Mouse (Mus musculus) megakaryocyte, embryonic 14.5 days (primary cell): Measurements from ENCODE around the gene Stard13. TPM values are rescaled to one million over a fixed set of nuclear protein-coding genes. Genes with fewer than 3 reads are reported as not detected.

Experiments used
- H3K27me3 ChIP-seq: replicated peaks from 2 replicates; pipeline ENCODE3; 2012; ENCODE audit warnings: inconsistent platforms
- H3K36me3 ChIP-seq: replicated peaks from 2 replicates; pipeline ENCODE3; 2012; ENCODE audit warnings: low read length, inconsistent platforms, mixed read lengths
- H3K4me1 ChIP-seq: 2 replicates; pipeline ENCODE4 v1.6.1; 2012; ENCODE audit warnings: inconsistent platforms
- H3K4me3 ChIP-seq: replicated peaks from 2 replicates; pipeline ENCODE3; 2012; ENCODE audit warnings: moderate library complexity, mild to moderate bottlenecking, inconsistent platforms
- H3K9me3 ChIP-seq: 2 replicates; pipeline ENCODE4 v1.6.1; 2012; ENCODE audit warnings: inconsistent platforms
- FLI1 ChIP-seq: IDR thresholded peaks from 2 replicates; pipeline ENCODE4 v1.6.1; 2012; ENCODE audit warnings: low read length, inconsistent platforms, mixed read lengths
- GATA1 ChIP-seq: IDR thresholded peaks from 3 replicates; pipeline ENCODE4 v1.6.1; 2012; ENCODE audit warnings: mixed read lengths, low read length, inconsistent platforms, borderline replicate concordance
- polyA plus RNA-seq: library from polyadenylated mRNA; stranded (reverse); fragments of >175 nt; gene quantifications from 2 replicates; pipeline ENCODE4 v1.2.3, GENCODE M21; 2012; ENCODE audit warnings: low replicate concordance; ENCODE audit not compliant: insufficient read depth

Gene Stard13
- polyA plus RNA-seq, 1 experiment = 0.04 TPM

DNA sequence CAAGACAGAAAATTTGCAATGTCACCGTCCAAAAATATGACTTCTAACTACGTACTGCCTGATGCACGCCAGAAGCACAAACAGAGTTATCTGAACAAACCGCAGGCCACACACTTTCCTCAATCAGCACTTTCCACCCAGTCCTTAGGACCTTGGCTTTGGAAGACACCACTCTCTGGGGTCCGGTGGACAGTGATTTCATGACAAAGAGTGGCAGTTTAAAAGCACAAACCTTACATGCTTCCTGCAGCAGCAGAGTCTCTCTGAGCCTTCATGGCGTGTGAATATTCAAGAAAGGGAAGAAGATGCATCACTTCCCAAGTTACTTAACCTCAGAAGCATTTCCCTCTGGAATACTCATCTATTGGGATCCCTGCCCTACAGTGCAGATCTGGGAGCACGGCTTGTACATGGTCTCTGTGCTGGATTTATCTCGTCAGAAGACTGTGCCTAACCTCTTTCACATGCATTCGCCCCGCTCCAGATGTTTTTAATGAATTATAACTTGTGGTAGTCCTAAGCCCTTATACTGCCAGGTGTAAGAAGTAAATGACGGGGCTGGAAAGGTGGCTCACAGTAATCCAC lies 49.9 kb downstream of the Stard13 start:
- TF ChIP-seq GATA1 = no peak
- TF ChIP-seq FLI1 = no peak
- no peaks in the 10 kb centered on the region for H3K4me1 ChIP-seq
- no peaks in the 10 kb centered on the region; the same call in 1 of the 2 replicates for H3K9me3 ChIP-seq
- no peak overlapping the region for H3K4me3 ChIP-seq
- H3K36me3 ChIP-seq = no peaks in the 10 kb centered on the region
- no peaks in the 10 kb centered on the region for H3K27me3 ChIP-seq

DNA sequence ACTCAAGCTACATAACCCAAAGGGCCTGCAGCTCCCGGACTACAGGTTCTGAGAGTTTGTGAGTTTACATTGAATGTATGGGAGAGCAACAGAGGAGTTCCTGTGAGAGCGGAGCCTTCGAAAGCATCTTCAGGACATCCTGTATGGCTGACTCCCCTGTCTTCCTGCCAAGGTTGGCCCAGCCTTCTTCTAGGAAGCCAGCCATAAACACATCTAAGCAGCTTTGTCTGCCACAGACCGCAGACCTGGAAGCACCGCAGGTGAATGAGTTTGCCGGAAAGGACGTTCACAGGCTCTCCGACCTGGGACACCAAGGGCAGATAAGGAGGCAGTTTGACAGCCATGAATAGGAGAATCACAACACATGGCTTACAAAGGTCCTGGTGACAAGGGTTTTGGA lies 52.3 kb downstream of the Stard13 start:
- Histone ChIP-seq H3K27me3 (no peaks in the 10 kb centered on the region), H3K4me1 (no peaks in the 10 kb centered on the region), H3K36me3 (no peaks in the 10 kb centered on the region), H3K9me3 (no peaks in the 10 kb centered on the region; the same call in 1 of the 2 replicates), H3K4me3 (no peak overlapping the region)
- TF ChIP-seq FLI1 = no peak
- TF ChIP-seq GATA1 = no peak

DNA sequence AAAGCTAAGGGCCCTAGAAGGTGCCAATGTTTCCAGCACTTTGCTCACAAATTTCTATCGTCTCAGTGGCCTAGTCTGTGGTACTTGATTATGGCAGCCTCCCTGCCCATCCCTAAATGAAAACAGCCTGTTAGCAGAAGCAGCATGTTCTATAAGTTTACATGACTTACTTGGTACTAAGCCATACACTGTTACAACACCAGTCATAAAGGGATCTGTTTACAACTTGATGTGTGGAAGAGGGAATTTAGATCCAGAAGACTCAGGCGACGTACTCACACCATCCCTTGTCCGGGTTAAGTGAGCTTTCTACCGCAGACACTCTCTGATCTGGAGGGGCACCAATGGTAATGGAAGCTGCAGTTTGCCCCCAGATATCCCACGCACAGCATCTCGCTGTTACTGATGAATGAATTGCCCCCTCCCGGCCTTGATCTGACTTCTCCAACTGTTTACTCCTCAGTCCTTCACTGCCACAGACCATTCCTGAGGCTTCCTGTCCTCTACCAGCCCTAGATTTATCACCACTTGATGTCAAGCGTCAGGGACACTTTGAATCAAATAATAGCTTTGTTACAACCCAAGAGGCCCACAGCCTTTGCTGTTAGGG lies 53.4 kb downstream of the Stard13 start:
- no peaks in the 10 kb centered on the region for H3K27me3 ChIP-seq
- TF ChIP-seq FLI1 (no peak), GATA1 (no peak)
- H3K36me3 ChIP-seq = no peaks in the 10 kb centered on the region
- H3K4me3 ChIP-seq = no peak overlapping the region
- H3K9me3 ChIP-seq = no peaks in the 10 kb centered on the region; the same call in 1 of the 2 replicates
- H3K4me1 ChIP-seq = no peaks in the 10 kb centered on the region

DNA sequence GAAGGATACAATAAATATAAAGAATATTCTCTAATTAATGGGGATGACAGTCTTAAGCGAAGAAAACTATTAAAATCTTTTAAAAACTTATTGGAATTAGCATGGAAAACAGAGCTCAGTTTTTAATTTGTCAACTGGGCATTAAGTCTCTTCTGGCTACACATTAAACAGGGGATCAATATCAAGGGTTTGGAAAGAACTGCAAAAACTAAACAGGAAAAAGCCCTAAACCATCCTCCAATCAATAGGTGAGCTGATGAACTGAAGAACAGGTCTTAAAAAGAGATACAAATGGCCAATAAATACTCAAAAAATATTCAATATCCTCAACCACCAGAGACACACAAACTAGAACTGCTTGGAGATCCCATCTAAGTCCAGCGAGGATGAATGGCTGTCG lies 56.5 kb downstream of the Stard13 start:
- Histone ChIP-seq H3K4me1 (no peaks in the 10 kb centered on the region), H3K9me3 (no peaks in the 10 kb centered on the region; the same call in 1 of the 2 replicates), H3K36me3 (no peaks in the 10 kb centered on the region), H3K4me3 (no peak overlapping the region), H3K27me3 (no peaks in the 10 kb centered on the region)
- no peak for TF ChIP-seq FLI1
- no peak for TF ChIP-seq GATA1

- TF ChIP-seq GATA1 = no peak
- TF ChIP-seq FLI1 = no peak
- H3K36me3 ChIP-seq = no peaks in the 10 kb centered on the region
- H3K9me3 ChIP-seq = 0 out of 2 replicates have a peak, but pooled peaks cover 2% of the 10 kb centered on the region
Observed at GRCm38 (mm10) chr5:151175897-151176313, 57.7 kb downstream of the Stard13 start.

GRCm38 (mm10) chr5:151174485-151175460 lies 58.9 kb downstream of the Stard13 start:
- Histone ChIP-seq H3K9me3 (peaks cover 10% of the 10 kb centered on the region), H3K36me3 (no peaks in the 10 kb centered on the region), H3K27me3 (no peaks in the 10 kb centered on the region), H3K4me1 (no peaks in the 10 kb centered on the region), H3K4me3 (no peak overlapping the region)
- TF ChIP-seq GATA1 (no peak), FLI1 (no peak)

More at GRCm38 (mm10) chr5:151175897-151176313, 57.7 kb downstream of the Stard13 start:
- H3K27me3 ChIP-seq = no peaks in the 10 kb centered on the region
- H3K4me3 ChIP-seq = no peak overlapping the region
- no peaks in the 10 kb centered on the region for H3K4me1 ChIP-seq

DNA sequence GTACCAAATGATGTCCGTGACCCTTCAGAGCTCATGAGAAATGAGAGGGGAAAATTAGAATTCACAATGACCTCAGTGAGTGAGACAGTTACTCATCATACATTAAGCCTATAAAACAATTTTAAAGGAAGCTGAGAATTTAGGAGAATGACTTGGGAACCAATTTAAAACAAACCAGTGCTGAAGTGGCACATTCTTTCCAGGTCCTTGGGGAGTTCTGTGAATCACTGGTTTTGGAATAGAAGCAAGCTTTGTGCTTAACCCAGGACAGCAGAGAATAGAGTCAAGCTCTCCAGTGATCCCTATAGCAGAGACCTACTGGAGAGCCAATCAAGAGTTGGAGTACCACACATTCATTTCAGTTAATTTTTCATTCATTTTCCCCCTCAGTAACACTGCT lies 59.9 kb downstream of the Stard13 start:
- Histone ChIP-seq H3K27me3 (no peaks in the 10 kb centered on the region), H3K4me1 (no peaks in the 10 kb centered on the region), H3K4me3 (no peak overlapping the region), H3K9me3 (peaks cover 17% of the 10 kb centered on the region), H3K36me3 (no peaks in the 10 kb centered on the region)
- TF ChIP-seq FLI1 (no peak), GATA1 (no peak)

- no peaks in the 10 kb centered on the region for H3K4me1 ChIP-seq
- H3K4me3 ChIP-seq = no peak overlapping the region
- no peaks in the 10 kb centered on the region for H3K36me3 ChIP-seq
- H3K27me3 ChIP-seq = no peaks in the 10 kb centered on the region
- peaks cover 21% of the 10 kb centered on the region for H3K9me3 ChIP-seq
- TF ChIP-seq GATA1 = no peak
- TF ChIP-seq FLI1 = no peak
Observed at GRCm38 (mm10) chr5:151170168-151170750, 63.4 kb downstream of the Stard13 start.

DNA sequence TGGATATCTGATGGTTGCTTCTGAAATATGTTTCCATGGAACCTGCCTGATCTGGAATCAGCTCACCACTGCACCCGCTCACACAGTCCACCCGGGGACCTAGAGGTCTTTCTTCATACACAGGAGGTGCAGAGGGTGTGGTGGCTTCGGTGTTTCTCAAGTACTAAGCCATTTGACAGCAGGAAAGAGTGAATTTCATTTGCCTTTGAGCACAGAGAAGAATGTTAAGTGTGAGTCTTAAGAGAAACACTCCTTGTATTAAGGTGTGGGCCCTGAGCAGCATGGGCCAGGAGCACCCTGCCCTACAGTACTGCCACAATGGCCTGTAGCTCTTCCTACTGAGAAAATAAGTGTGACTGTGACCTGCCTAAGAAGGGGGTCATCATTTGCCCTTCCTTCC lies 65.4 kb downstream of the Stard13 start:
- Histone ChIP-seq H3K4me1 (no peaks in the 10 kb centered on the region), H3K4me3 (no peak overlapping the region), H3K36me3 (no peaks in the 10 kb centered on the region), H3K9me3 (peaks cover 21% of the 10 kb centered on the region), H3K27me3 (no peaks in the 10 kb centered on the region)
- TF ChIP-seq GATA1 (no peak), FLI1 (no peak)
